Mouse (Mus musculus): Measurements from ENCODE around the gene Morc3. TPM values are rescaled to one million over a fixed set of nuclear protein-coding genes. Genes with fewer than 3 reads are reported as not detected.

Gene Morc3
- total RNA-seq, 2 experiments from 2014 or later: 38.9 to 40.2 TPM

GRCm38 (mm10) chr16:93919189-93919588 is 87.3 kb downstream of the Morc3 start:
- no peak for DNase-seq (ENCODE audit: low spot score in 2 of 2)

GRCm38 (mm10) chr16:93920673-93921072 is 88.8 kb downstream of the Morc3 start:
- DNase-seq (ENCODE audit: low spot score in 2 of 2): no peak

- no peak for DNase-seq (ENCODE audit: low spot score in 2 of 2)
Measured at GRCm38 (mm10) chr16:93922835-93923389, 91.0 kb downstream of the Morc3 start.

- no peak for DNase-seq (ENCODE audit: low spot score in 2 of 2)
Measured at GRCm38 (mm10) chr16:93923788-93924187, 91.9 kb downstream of the Morc3 start.

Other genes with a start within 250 kb of the Morc3 start
- gene Setd4, start 228.1 kb upstream of the Morc3 start, total RNA-seq (2021): 10 to 100 TPM; 11.0 to 11.1 TPM
- 10 to 100 TPM; 69.3 to 79.6 TPM for gene Cbr1, start 226.3 kb upstream of the Morc3 start, total RNA-seq (2021)
- 1 to 10 TPM; 2.9 to 4.6 TPM for gene Gm5678, start 204.0 kb upstream of the Morc3 start, total RNA-seq (2021)
- gene Cbr3, start 148.9 kb upstream of the Morc3 start, total RNA-seq (2021): 1 to 10 TPM; 4.3 TPM
- 10 to 100 TPM; 27.6 to 34.0 TPM for gene Dop1b, start 120.2 kb upstream of the Morc3 start, total RNA-seq (2021)
- gene Chaf1b, start 51.8 kb downstream of the Morc3 start, total RNA-seq (2021): 10 to 100 TPM; 26.1 to 28.5 TPM
- 1 to 10 TPM in 1 of 2 experiments, not detected in 1; 1.9 TPM for gene Cldn14, start 176.7 kb downstream of the Morc3 start, total RNA-seq (2021)

Data from adrenal gland, postnatal 4 days (tissue).